Mouse (Mus musculus) CH12.LX (cell line): ENCODE data around the gene Gm20388. TPM values are rescaled to one million over a fixed set of nuclear protein-coding genes. Genes with fewer than 3 reads are reported as not detected.

Experiments
- DNase-seq: peaks from one replicate; pipeline ENCODE4 v3.0.0-alpha.2; 2013; ENCODE audit errors: extremely low read depth
- H3K27ac ChIP-seq: 2 replicates; pipeline ENCODE4 v1.5.1; 2012; ENCODE audit warnings: low read depth, mild to moderate bottlenecking, control low read depth, moderate library complexity; ENCODE audit not compliant: insufficient read depth
- H3K27me3 ChIP-seq: replicated peaks from 2 replicates; pipeline ENCODE3; 2012; ENCODE audit warnings: inconsistent platforms
- H3K36me3 ChIP-seq, 2 experiments: replicated peaks in 1 of 2; 2 replicates each; pipeline versions ENCODE3 to v1.6.1; 2012; ENCODE audit warnings: inconsistent platforms in 1 of 2, low read length in 1 of 2, mild to moderate bottlenecking in 1 of 2, mixed read lengths in 1 of 2, moderate library complexity in 1 of 2; ENCODE audit not compliant: control insufficient read depth in 1 of 2, insufficient read depth in 1 of 2
- H3K4me1 ChIP-seq, 2 experiments: 2 replicates each; pipeline ENCODE4 v1.6.1; 2012; ENCODE audit warnings: inconsistent platforms in 1 of 2, moderate library complexity in 1 of 2; ENCODE audit not compliant: insufficient read depth in 2 of 2, control insufficient read depth in 1 of 2
- H3K4me2 ChIP-seq: 2 replicates; pipeline ENCODE4 v1.6.1; 2012; ENCODE audit warnings: low read depth, mild to moderate bottlenecking, control low read depth; ENCODE audit not compliant: poor library complexity, insufficient read depth, severe bottlenecking
- H3K4me3 ChIP-seq, 3 experiments: fragments of 150-350 bp in 1 of 3; sonication (generic) in 1 of 3; replicated peaks in 1 of 3; 2 replicates each; pipeline versions ENCODE3 to v1.5.1; 2011 to 2012; ENCODE audit warnings: low read depth in 2 of 3, low read length in 2 of 3, mild to moderate bottlenecking in 2 of 3, moderate library complexity in 2 of 3, control low read depth in 1 of 3, improper control_type of control experiment in 1 of 3, inconsistent platforms in 1 of 3, mixed read lengths in 1 of 3; ENCODE audit not compliant: poor library complexity in 1 of 3
- H3K79me2 ChIP-seq: replicated peaks from 2 replicates; pipeline ENCODE4 v1.6.1; 2012; ENCODE audit warnings: mild to moderate bottlenecking, moderate library complexity; ENCODE audit not compliant: control insufficient read depth, poor library complexity, insufficient read depth, severe bottlenecking; ENCODE audit errors: extremely low read depth
- H3K9ac ChIP-seq: 2 replicates; pipeline ENCODE4 v1.6.1; 2012; ENCODE audit warnings: low read depth, mild to moderate bottlenecking, control low read depth, moderate library complexity; ENCODE audit not compliant: insufficient read depth
- H3K9me3 ChIP-seq: replicated peaks from 2 replicates; pipeline ENCODE3; 2012; ENCODE audit warnings: low read length, inconsistent platforms, mixed read lengths
- BHLHE40 ChIP-seq: IDR thresholded peaks from 2 replicates; pipeline ENCODE4 v1.6.1; 2011; ENCODE audit warnings: mild to moderate bottlenecking, low read depth, low read length, improper control_type of control experiment
- CHD1 ChIP-seq: IDR thresholded peaks from 2 replicates; pipeline ENCODE4 v1.6.1; 2012; ENCODE audit warnings: low read depth, low read length, improper control_type of control experiment, inconsistent platforms
- CTCF ChIP-seq, 2 experiments: IDR thresholded peaks in 1 of 2; conservative IDR thresholded peaks in 1 of 2; 2 replicates each; pipeline ENCODE4 v1.5.1; 2011 to 2012; ENCODE audit warnings: low read depth in 2 of 2, low read length in 2 of 2, improper control_type of control experiment in 1 of 2, inconsistent platforms in 1 of 2, mild to moderate bottlenecking in 1 of 2, moderate library complexity in 1 of 2
- E2F4 ChIP-seq: IDR thresholded peaks from 2 replicates; pipeline ENCODE4 v1.6.1; 2011; ENCODE audit warnings: low read depth, low read length, improper control_type of control experiment; ENCODE audit not compliant: insufficient replicate concordance
- ELF1 ChIP-seq: IDR thresholded peaks from 2 replicates; pipeline ENCODE4 v1.6.1; 2014; ENCODE audit warnings: low read depth, mild to moderate bottlenecking, inconsistent platforms, low read length, improper control_type of control experiment
- EP300 ChIP-seq: IDR thresholded peaks from 2 replicates; pipeline ENCODE4 v1.6.1; 2011; ENCODE audit warnings: low read length, improper control_type of control experiment
- ETS1 ChIP-seq: conservative IDR thresholded peaks from 2 replicates; pipeline ENCODE4 v1.6.1; 2012; ENCODE audit warnings: low read depth, mild to moderate bottlenecking, inconsistent platforms, low read length, improper control_type of control experiment, moderate library complexity
- GABPA ChIP-seq: IDR thresholded peaks from 2 replicates; pipeline ENCODE4 v1.6.1; 2012; ENCODE audit warnings: low read depth, low read length, improper control_type of control experiment, inconsistent platforms; ENCODE audit not compliant: insufficient replicate concordance
- HCFC1 ChIP-seq: IDR thresholded peaks from 2 replicates; pipeline ENCODE4 v1.6.1; 2012; ENCODE audit warnings: low read depth, mild to moderate bottlenecking, inconsistent platforms, low read length, improper control_type of control experiment
- JUND ChIP-seq: conservative IDR thresholded peaks from 2 replicates; pipeline ENCODE4 v1.6.1; 2011; ENCODE audit warnings: low read depth, low read length, improper control_type of control experiment
- KAT2A ChIP-seq: IDR thresholded peaks from 2 replicates; pipeline ENCODE4 v1.6.1; 2012; ENCODE audit warnings: low read length, improper control_type of control experiment, inconsistent platforms; ENCODE audit not compliant: insufficient replicate concordance
- MAFK ChIP-seq: IDR thresholded peaks from 2 replicates; pipeline ENCODE4 v1.6.1; 2011; ENCODE audit warnings: low read length, improper control_type of control experiment; ENCODE audit not compliant: insufficient replicate concordance
- MEF2A ChIP-seq: IDR thresholded peaks from 2 replicates; pipeline ENCODE4 v1.6.1; 2014; ENCODE audit warnings: low read depth, mild to moderate bottlenecking, inconsistent platforms, low read length, improper control_type of control experiment, borderline replicate concordance
- MXI1 ChIP-seq: IDR thresholded peaks from 2 replicates; pipeline ENCODE4 v1.6.1; 2011; ENCODE audit warnings: mild to moderate bottlenecking, low read depth, low read length, improper control_type of control experiment
- MYC ChIP-seq: IDR thresholded peaks from 2 replicates; pipeline ENCODE4 v1.6.1; 2011; ENCODE audit warnings: low read depth, mild to moderate bottlenecking, improper control_type of control experiment, low read length
- NELFE ChIP-seq: IDR thresholded peaks from 2 replicates; pipeline ENCODE4 v1.6.1; 2011; ENCODE audit warnings: low read depth, low read length, improper control_type of control experiment
- PAX5 ChIP-seq: IDR thresholded peaks from 2 replicates; pipeline ENCODE4 v1.6.1; 2012; ENCODE audit warnings: low read length, inconsistent platforms, mixed read lengths
- POLR2A ChIP-seq: IDR thresholded peaks from 2 replicates; pipeline ENCODE4 v1.6.1; 2011; ENCODE audit warnings: low read depth, mild to moderate bottlenecking, improper control_type of control experiment, low read length
- RCOR1 ChIP-seq: conservative IDR thresholded peaks from 2 replicates; pipeline ENCODE4 v1.6.1; 2012; ENCODE audit warnings: low read depth, mild to moderate bottlenecking, inconsistent platforms, low read length, improper control_type of control experiment
- TCF12 ChIP-seq: IDR thresholded peaks from 2 replicates; pipeline ENCODE4 v1.6.1; 2014; ENCODE audit warnings: low read depth, mild to moderate bottlenecking, inconsistent platforms, low read length, improper control_type of control experiment
- USF1 ChIP-seq: IDR thresholded peaks from 2 replicates; pipeline ENCODE4 v1.6.1; 2014; ENCODE audit warnings: low read depth, mild to moderate bottlenecking, inconsistent platforms, low read length, improper control_type of control experiment
- ZMIZ1 ChIP-seq: IDR thresholded peaks from 2 replicates; pipeline ENCODE4 v1.6.1; 2012; ENCODE audit warnings: low read depth, mild to moderate bottlenecking, inconsistent platforms, low read length, improper control_type of control experiment
- dilution Hi-C: fragments of 300-500 bp; cut with MboI; formaldehyde crosslinking; loops from 2 replicates; pipeline ENCODE4 v1.14.3; 2020; ENCODE audit warnings: low sequenced_read_pairs; ENCODE audit not compliant: extremely low pct_unique_long_range_greater_than_20kb, extremely low pct_ligation_motif_present
- in situ Hi-C: fragments of 300-500 bp; cut with MboI; formaldehyde crosslinking; loops from 3 replicates; pipeline ENCODE4 v1.14.3; 2019; ENCODE audit warnings: low sequenced_read_pairs, low pct_ligation_motif_present, low pct_unique_long_range_greater_than_20kb, mixed read lengths
- polyA plus RNA-seq: library from polyadenylated mRNA; unstranded; fragments of >175 nt; gene quantifications from 2 replicates; pipeline ENCODE4 v1.2.1, GENCODE M21; 2012; ENCODE audit warnings: low read depth; ENCODE audit not compliant: insufficient read length
- total RNA-seq, 2 experiments: library from RNA; depleted of rRNA; stranded (reverse); fragments of 300-350 nt in 1 of 2; fragments of >200 nt in 1 of 2; gene quantifications; 2 replicates each; pipeline ENCODE4 v1.2.3; 2012 to 2014

The Gm20388 gene
- total and polyA plus RNA-seq, 3 experiments, result 14.8 to 26.3 (median 22.2) TPM

DNA sequence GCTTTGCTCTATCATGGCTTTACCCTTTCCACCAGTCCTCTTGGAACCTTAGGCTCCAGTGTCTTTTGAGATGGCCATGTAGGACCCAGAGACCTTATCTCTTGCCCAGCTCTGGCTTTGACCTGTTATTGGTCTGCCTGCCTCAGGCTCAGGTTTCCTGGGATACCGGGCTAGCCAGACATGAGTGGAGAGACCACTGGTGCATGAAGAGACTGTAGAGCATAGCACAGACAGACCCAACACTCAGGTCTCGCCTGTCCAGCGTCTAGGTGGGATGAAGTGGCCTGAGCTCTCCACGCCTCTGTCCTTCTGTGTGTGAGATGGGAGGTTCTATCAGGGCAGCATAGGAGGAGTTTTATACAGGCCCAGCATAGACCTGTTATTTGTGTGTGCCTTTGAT lies 3438.4 kb downstream of the Gm20388 start:
- in situ Hi-C loops (no loop called here), dilution Hi-C loops (no loop called here)
- DNase-seq, result no peak
- Histone ChIP-seq H3K27me3 (no peaks in the 10 kb centered on the region), H3K79me2 (no peaks in the 10 kb centered on the region), H3K9ac (no peak overlapping the region), H3K36me3 (no peaks in the 10 kb centered on the region), H3K4me2 (no peak overlapping the region), H3K9me3 (no peaks in the 10 kb centered on the region), H3K27ac (no peak overlapping the region), H3K4me3 (no peak overlapping the region), H3K4me1 (peaks cover 6 to 17% of the 10 kb centered on the region in 2 experiments)
- TF ChIP-seq MEF2A (no peak), CTCF (conservative IDR thresholded peaks at IDR 0.05 in 1 of 2, IDR thresholded peaks at IDR 0.05 in 1 of 2; ENCODE audit: low read depth in 2 of 2, low read length in 2 of 2) (no peak), KAT2A (no peak), MYC (no peak), USF1 (no peak), NELFE (no peak), RCOR1 (no peak), POLR2A (no peak), MXI1 (no peak), ELF1 (no peak), BHLHE40 (no peak), EP300 (no peak), PAX5 (no peak), HCFC1 (no peak), E2F4 (no peak), MAFK (no peak), ETS1 (no peak), GABPA (no peak), JUND (no peak), CHD1 (no peak)

GRCm38 (mm10) chr8:123352118-123352517 lies 3441.5 kb downstream of the Gm20388 start:
- in situ Hi-C loops (no loop called here), dilution Hi-C loops (no loop called here)
- Histone ChIP-seq H3K9me3 (no peaks in the 10 kb centered on the region), H3K27me3 (no peaks in the 10 kb centered on the region), H3K27ac (no peak overlapping the region), H3K36me3 (peaks cover 0 to 5% of the 10 kb centered on the region in 2 experiments), H3K9ac (no peak overlapping the region), H3K79me2 (no peaks in the 10 kb centered on the region), H3K4me1 (peaks cover 0 to 3% of the 10 kb centered on the region in 2 experiments; a peak in 1 of 4 replicates), H3K4me2 (no peak overlapping the region), H3K4me3 (no peak overlapping the region)
- DNase-seq, result no peak
- TF ChIP-seq MEF2A (no peak), MAFK (peak; percentile 57; the same call in 1 of the 2 replicates), GABPA (no peak), CHD1 (no peak), JUND (no peak), KAT2A (no peak), TCF12 (no peak), EP300 (no peak), ZMIZ1 (no peak)
